21 mouse cellular contexts compared by ENCODE assay signal in genomic region chr3:29063156-29063555, GRCm38 (mm10). TPM values are rescaled to one million over a fixed set of nuclear protein-coding genes. Genes with fewer than 3 reads are reported as not detected.
"Had no signal": no experiment of that assay in that cellular context is flagged by ENCODE, and none has a peak within 500 bp of the region (broad histone marks: within the 10 kb centered on the region; RNA-seq: fewer than 3 reads in every experiment).

No protein-coding gene starts in this region.

- H3K36me3 ChIP-seq: lung, embryonic 15.5 days; midbrain, embryonic 10.5 days; midbrain, embryonic 12.5 days; neural tube, embryonic 13.5 days; neural tube, embryonic 15.5 days; stomach, embryonic 15.5 days had no signal

- H3K27me3 ChIP-seq: lung, embryonic 15.5 days; midbrain, embryonic 12.5 days; neural tube, embryonic 13.5 days; neural tube, embryonic 15.5 days; stomach, embryonic 15.5 days had no signal

- H3K9ac ChIP-seq: lung, embryonic 15.5 days; midbrain, embryonic 12.5 days; neural tube, embryonic 13.5 days; neural tube, embryonic 15.5 days; stomach, embryonic 15.5 days had no signal

- H3K4me2 ChIP-seq: lung, embryonic 15.5 days; midbrain, embryonic 12.5 days; neural tube, embryonic 13.5 days; neural tube, embryonic 15.5 days; stomach, embryonic 15.5 days had no signal

- ATAC-seq: lung, postnatal 0 days; midbrain, embryonic 16.5 days had no signal

- H3K27ac ChIP-seq: lung, embryonic 15.5 days; midbrain, embryonic 10.5 days; midbrain, embryonic 12.5 days; neural tube, embryonic 13.5 days; neural tube, embryonic 15.5 days; stomach, embryonic 15.5 days; stomach, postnatal 0 days had no signal

- H3K9me3 ChIP-seq: lung, embryonic 15.5 days; midbrain, embryonic 10.5 days; midbrain, embryonic 12.5 days; neural tube, embryonic 13.5 days; neural tube, embryonic 15.5 days; stomach, embryonic 15.5 days had no signal

- H3K4me1 ChIP-seq: lung, embryonic 15.5 days; midbrain, embryonic 10.5 days; midbrain, embryonic 12.5 days; neural tube, embryonic 13.5 days; neural tube, embryonic 15.5 days; stomach, embryonic 15.5 days had no signal

- H3K4me3 ChIP-seq: lung, embryonic 15.5 days; midbrain, embryonic 10.5 days; midbrain, embryonic 12.5 days; myocyte; neural tube, embryonic 13.5 days; neural tube, embryonic 15.5 days; stomach, embryonic 15.5 days had no signal

- DNase-seq: lung, adult 18-20 months; lung, postnatal 4 days; midbrain, embryonic 14.5 days; right cerebral cortex, postnatal 14 days; thymus, adult 2 months; thymus, postnatal 25 days; thymus, postnatal 4 days had no signal

RNA-seq across cellular contexts. Expression of gene Egfem1, which starts 18.7 kb away (rescaled TPM):
- total RNA-seq: megakaryocyte, adult 5-6 weeks; megakaryocyte-erythroid progenitor cell, adult 5-6 weeks had no signal
- polyA plus RNA-seq: myocyte; spleen, adult 2 months; thymus, adult 2 months; urinary bladder, adult 2 months had no signal
